Mouse (Mus musculus): ENCODE data around the gene Gm21060.

DNA sequence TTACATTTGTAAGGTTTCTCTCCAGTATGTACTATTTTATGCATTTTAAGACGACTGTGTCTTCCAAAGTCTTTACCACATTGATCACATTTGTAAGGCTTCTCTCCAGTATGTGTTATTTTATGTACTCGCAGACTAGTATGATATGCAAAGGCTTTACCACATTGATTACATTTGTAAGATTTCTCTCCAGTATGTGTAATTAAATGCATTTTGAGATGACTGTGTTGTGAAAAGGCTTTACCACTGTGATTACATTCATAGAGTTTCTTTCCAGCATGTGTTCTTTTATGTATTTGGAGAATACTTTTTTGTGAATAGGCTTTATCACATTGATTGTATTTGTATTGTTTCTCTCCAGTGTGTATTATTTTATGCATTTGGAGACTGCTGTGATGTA, at the start of gene Gm21060:
- TF ChIP-seq POLR2A (IDR thresholded peaks at IDR 0.05; ENCODE audit: borderline replicate concordance, low read depth, low read length) = no peak
- no peak for TF ChIP-seq CTCF (IDR thresholded peaks at IDR 0.05; ENCODE audit: low read depth, low read length)
